Mouse (Mus musculus) G1E (cell line): ENCODE data around the gene Tnfsf13.

Source experiments
- CTCF ChIP-seq: IDR thresholded peaks from 2 replicates; pipeline ENCODE4 v1.5.1; 2012; ENCODE audit warnings: low read depth, low read length, inconsistent platforms, mixed read lengths
- GATA1 ChIP-seq: IDR thresholded peaks from 2 replicates; pipeline ENCODE4 v1.6.1; 2012; ENCODE audit warnings: borderline replicate concordance, low read length, inconsistent platforms, mixed read lengths
- TAL1 ChIP-seq: conservative IDR thresholded peaks from 2 replicates; pipeline ENCODE4 v1.6.1; 2012; ENCODE audit warnings: low read depth, low read length, inconsistent platforms, mixed read lengths

GRCm38 (mm10) chr11:69655264-69656064 is 30.1 kb downstream of the Tnfsf13 start, which contains the start of gene Sox15:
- no peak for TF ChIP-seq CTCF
- TF ChIP-seq GATA1, result no peak
- no peak for TF ChIP-seq TAL1
